Mouse (Mus musculus): ENCODE results near the gene Atp1a4.

Atp1a4 gene

GRCm38 (mm10) chr1:172258314-172258713, at the start of gene Atp1a4:
Gene Atp1a4 (minus strand): TSS chr1:172258414.
- DNase-seq, result no peak

GRCm38 (mm10) chr1:172307936-172308335, 49.7 kb upstream of the Atp1a4 start:
- DNase-seq, result no peak

- no peak for DNase-seq
Observed at GRCm38 (mm10) chr1:172306885-172307284, 48.7 kb upstream of the Atp1a4 start.

GRCm38 (mm10) chr1:172306196-172306595, 48.0 kb upstream of the Atp1a4 start:
- no peak for DNase-seq

GRCm38 (mm10) chr1:172305635-172306034, 47.4 kb upstream of the Atp1a4 start:
- DNase-seq, result no peak

- no peak for DNase-seq
Observed at GRCm38 (mm10) chr1:172305153-172305552, 46.9 kb upstream of the Atp1a4 start.

GRCm38 (mm10) chr1:172304443-172304842, 46.2 kb upstream of the Atp1a4 start:
- DNase-seq, result no peak

- no peak for DNase-seq
Observed at GRCm38 (mm10) chr1:172302851-172303250, 44.6 kb upstream of the Atp1a4 start.

- no peak for DNase-seq
Observed at GRCm38 (mm10) chr1:172302311-172302710, 44.1 kb upstream of the Atp1a4 start.

GRCm38 (mm10) chr1:172301180-172301579, 43.0 kb upstream of the Atp1a4 start:
- DNase-seq, result no peak

GRCm38 (mm10) chr1:172300247-172300646, 42.0 kb upstream of the Atp1a4 start:
- DNase-seq, result peak; percentile 24

GRCm38 (mm10) chr1:172299528-172299927, 41.3 kb upstream of the Atp1a4 start:
- no peak for DNase-seq

- DNase-seq, result peak; percentile 31
Observed at GRCm38 (mm10) chr1:172297611-172298537, 39.7 kb upstream of the Atp1a4 start, which contains the start of gene Atp1a2. Gene Atp1a2 (minus strand): TSS chr1:172298064.

GRCm38 (mm10) chr1:172296816-172297510, 38.7 kb upstream of the Atp1a4 start:
- DNase-seq, result peak; percentile 21

GRCm38 (mm10) chr1:172295751-172296197, 37.6 kb upstream of the Atp1a4 start:
- no peak for DNase-seq

- no peak for DNase-seq
Observed at GRCm38 (mm10) chr1:172293449-172293848, 35.2 kb upstream of the Atp1a4 start.

- DNase-seq, result no peak
Observed at GRCm38 (mm10) chr1:172292880-172293279, 34.7 kb upstream of the Atp1a4 start.

GRCm38 (mm10) chr1:172289617-172289946, 31.4 kb upstream of the Atp1a4 start:
- DNase-seq, result no peak

GRCm38 (mm10) chr1:172288900-172289616, 30.8 kb upstream of the Atp1a4 start:
- no peak for DNase-seq

- DNase-seq, result no peak
Observed at GRCm38 (mm10) chr1:172286740-172287139, 28.5 kb upstream of the Atp1a4 start.

GRCm38 (mm10) chr1:172284221-172284620, 26.0 kb upstream of the Atp1a4 start:
- DNase-seq, result no peak

GRCm38 (mm10) chr1:172283073-172283472, 24.9 kb upstream of the Atp1a4 start:
- DNase-seq, result no peak
